Mouse (Mus musculus): ENCODE measurements at regions not wholly inside any gene's neighbourhood (a gene's known extent, or its start where the extent isn't known, plus 50 kb on each side); places are given as distances from the start of the nearest gene placed in this dataset.

GRCm38 (mm10) chrX:81616397-81616796 is 158.5 kb upstream of the 4930595M18Rik start:
- no peaks in the 10 kb centered on the region for H3K36me3 ChIP-seq (ENCODE audit: control insufficient read depth, insufficient read depth)
- TF ChIP-seq CTCF (IDR thresholded peaks at IDR 0.05; ENCODE audit: low read depth), result peak; percentile 24; the same call in 1 of the 2 replicates
- no peaks in the 10 kb centered on the region for H3K9me3 ChIP-seq (ENCODE audit: control insufficient read depth)
- H3K27ac ChIP-seq (ENCODE audit: low read depth, low read length), result no peak overlapping the region
- no peak for ATAC-seq
- no peaks in the 10 kb centered on the region for H3K27me3 ChIP-seq (replicated peaks; ENCODE audit: control insufficient read depth, insufficient read depth, low read length)
- no peak overlapping the region for H3K4me2 ChIP-seq (replicated peaks; ENCODE audit: low read depth)
- no peaks in the 10 kb centered on the region for H3K4me1 ChIP-seq (replicated peaks; ENCODE audit: control insufficient read depth, insufficient read depth, low read length)
- 48% methylated on average over 3 of the region's 3 CpGs for WGBS
- no peak overlapping the region for H3K9ac ChIP-seq (ENCODE audit: low read depth, low read length)
- H3K4me3 ChIP-seq (ENCODE audit: low read depth, low read length), result no peak overlapping the region
